Mouse (Mus musculus) forebrain, embryonic 15.5 days (tissue): ENCODE results near the gene 2410004P03Rik. TPM values are rescaled to one million over a fixed set of nuclear protein-coding genes. Genes with fewer than 3 reads are reported as not detected.

Experiments used
- ATAC-seq: fragments of 200-750 bp; cut with Nextera tagmentation; replicated peaks from 2 replicates; pipeline ENCODE4 v1.8.0; 2017; ENCODE audit warnings: mild to moderate bottlenecking, moderate TSS enrichment, moderate library complexity
- H3K27ac ChIP-seq: fragments of 300-500 bp; sonication (generic); replicated peaks from 2 replicates; pipeline ENCODE4 v1.5.1; 2015; ENCODE audit warnings: mild to moderate bottlenecking, inconsistent platforms
- H3K27me3 ChIP-seq: fragments of 300-500 bp; sonication (generic); 2 replicates; pipeline ENCODE4 v1.6.1; 2015; ENCODE audit warnings: inconsistent platforms
- H3K36me3 ChIP-seq: fragments of 300-500 bp; sonication (generic); 2 replicates; pipeline ENCODE4 v1.6.1; 2015; ENCODE audit warnings: mild to moderate bottlenecking, inconsistent platforms
- H3K4me1 ChIP-seq: fragments of 300-500 bp; sonication (generic); 2 replicates; pipeline ENCODE4 v1.6.1; 2015; ENCODE audit warnings: inconsistent platforms
- H3K4me2 ChIP-seq: fragments of 300-500 bp; sonication (generic); replicated peaks from 2 replicates; pipeline ENCODE4 v1.6.1; 2015; ENCODE audit warnings: mild to moderate bottlenecking, inconsistent platforms
- H3K4me3 ChIP-seq: fragments of 300-500 bp; sonication (generic); 2 replicates; pipeline ENCODE4 v1.5.1; 2015; ENCODE audit warnings: mild to moderate bottlenecking, inconsistent platforms
- H3K9ac ChIP-seq: fragments of 300-500 bp; sonication (generic); replicated peaks from 2 replicates; pipeline ENCODE4 v1.6.1; 2015; ENCODE audit warnings: mild to moderate bottlenecking, inconsistent platforms
- H3K9me3 ChIP-seq: fragments of 300-500 bp; sonication (generic); 2 replicates; pipeline ENCODE4 v1.6.1; 2016; ENCODE audit warnings: inconsistent platforms
- WGBS: fragments of 180-500 bp; shearing (Covaris S2); methylation state at CpG from one replicate; pipeline ENCODE4 v1.1.7; 2015; ENCODE audit warnings: mixed read lengths; 5-methylcytosine and 5-hydroxymethylcytosine counted together
- polyA plus RNA-seq: library from polyadenylated mRNA; unstranded; fragments of >200 nt; fragmentation: Nextera tagmentation; extraction: Ambion mirVana; gene quantifications from 2 replicates; pipeline ENCODE4 v1.2.1, GENCODE M21; 2015

Gene 2410004P03Rik
- 2.4 and 4.8 TPM in 2 replicates for polyA plus RNA-seq

DNA sequence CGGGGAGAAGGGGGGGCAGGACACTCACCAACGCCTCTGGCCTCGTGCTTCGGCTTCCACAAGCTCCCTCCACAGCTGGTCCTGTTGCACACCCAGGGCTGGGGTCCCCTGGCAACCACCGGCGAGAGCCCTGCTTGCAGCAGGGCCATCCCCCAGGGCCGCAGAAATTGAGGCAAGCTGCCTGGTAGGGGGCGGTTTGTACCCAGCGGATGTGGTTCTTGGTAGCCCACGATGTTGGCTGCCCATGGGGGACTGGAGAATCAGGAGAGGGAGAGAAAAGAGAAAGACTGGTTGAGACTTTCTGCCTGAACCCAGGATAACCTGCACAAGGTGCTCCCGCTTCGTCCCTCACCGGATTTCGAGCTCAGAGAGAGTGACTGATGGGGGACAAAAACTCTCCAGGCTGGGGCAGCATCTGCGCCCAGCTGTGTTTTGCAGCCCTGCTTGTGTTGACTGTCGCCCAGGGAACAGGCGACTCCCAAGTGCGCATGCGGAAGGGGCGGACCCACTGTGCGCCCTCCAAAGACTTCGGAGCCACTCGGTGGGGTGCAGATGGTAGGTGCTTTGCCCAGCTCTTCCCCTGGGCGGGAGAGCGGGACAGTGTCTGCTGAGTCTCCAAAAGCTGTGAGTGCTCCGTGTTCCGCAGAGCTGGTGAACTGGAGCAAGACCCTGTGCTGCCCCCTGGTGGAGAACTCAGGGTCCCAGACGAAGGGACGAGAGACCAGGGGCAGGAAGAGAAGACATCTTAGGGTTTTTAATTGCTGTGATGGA is at the start of gene 2410004P03Rik:
Gene 2410004P03Rik (minus strand): TSS at position 628 of the 771 bp plus-strand sequence.
- Histone ChIP-seq H3K27me3 (no peaks in the 10 kb centered on the region), H3K4me1 (peaks cover 6% of the 10 kb centered on the region; the same call in 1 of the 2 replicates), H3K27ac (no peak within 1 kb of the TSS), H3K36me3 (no peaks in the 10 kb centered on the region), H3K9ac (0 out of 2 replicates have a peak within 1 kb of the TSS, but pooled peaks have one; percentile 30), H3K4me3 (peak within 1 kb of the TSS; percentile 38), H3K4me2 (peak within 1 kb of the TSS; percentile 47), H3K9me3 (no peaks in the 10 kb centered on the region)
- peak; percentile 71 for ATAC-seq
- 6% methylated on average over 29 of the region's 29 CpGs for WGBS

DNA sequence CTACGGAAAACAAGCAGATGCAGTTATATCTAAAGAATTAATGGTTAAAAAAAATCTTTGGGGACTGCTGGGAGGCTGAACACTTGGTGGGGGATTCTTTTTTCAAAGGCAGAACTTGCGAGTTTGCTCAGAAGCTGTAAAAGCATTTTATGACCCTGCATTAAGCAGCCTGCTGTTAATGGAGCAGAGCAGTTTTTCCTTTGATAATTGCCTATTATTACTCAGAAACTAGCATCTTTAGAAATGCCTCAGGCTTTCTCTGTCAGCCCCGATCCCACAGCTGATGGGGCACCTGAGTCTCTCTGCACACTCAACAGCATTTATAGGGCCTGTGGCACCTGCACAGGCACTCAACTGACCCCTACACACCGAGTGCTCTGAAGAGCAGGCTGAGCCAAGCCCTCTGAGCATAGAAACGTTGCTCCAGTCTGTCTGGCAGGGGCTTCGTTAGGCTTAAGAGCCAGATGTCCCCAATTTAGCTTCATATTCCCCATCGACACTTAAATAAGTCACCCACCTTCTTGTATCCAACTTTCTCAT is 49.7 kb upstream of the 2410004P03Rik start:
- H3K4me3 ChIP-seq = no peak overlapping the region
- no peaks in the 10 kb centered on the region for H3K9me3 ChIP-seq
- ATAC-seq = no peak
- 22% methylated on average over 7 of the region's 7 CpGs for WGBS
- H3K27me3 ChIP-seq = no peaks in the 10 kb centered on the region
- H3K27ac ChIP-seq = peak overlapping the region; percentile 56
- H3K9ac ChIP-seq = no peak overlapping the region
- H3K4me1 ChIP-seq = peaks cover 24% of the 10 kb centered on the region
- H3K4me2 ChIP-seq = no peak overlapping the region
- no peaks in the 10 kb centered on the region for H3K36me3 ChIP-seq

- H3K27me3 ChIP-seq = no peaks in the 10 kb centered on the region
- no peak overlapping the region for H3K4me2 ChIP-seq
- peaks cover 21% of the 10 kb centered on the region for H3K4me1 ChIP-seq
- H3K9me3 ChIP-seq = no peaks in the 10 kb centered on the region
- H3K36me3 ChIP-seq = no peaks in the 10 kb centered on the region
- ATAC-seq = no peak
- WGBS = 85% methylated on average over 10 of the region's 10 CpGs
- no peak overlapping the region for H3K4me3 ChIP-seq
- no peak overlapping the region for H3K27ac ChIP-seq
- no peak overlapping the region for H3K9ac ChIP-seq
Observed at GRCm38 (mm10) chr12:17058490-17058889, 47.0 kb upstream of the 2410004P03Rik start.

GRCm38 (mm10) chr12:17057110-17057509 is 45.6 kb upstream of the 2410004P03Rik start:
- H3K4me3 ChIP-seq = no peak overlapping the region
- H3K4me1 ChIP-seq = peaks cover 18% of the 10 kb centered on the region
- H3K9me3 ChIP-seq = no peaks in the 10 kb centered on the region
- 56% methylated on average over 8 of the region's 8 CpGs for WGBS
- H3K36me3 ChIP-seq = no peaks in the 10 kb centered on the region
- no peak overlapping the region for H3K27ac ChIP-seq
- ATAC-seq = no peak
- H3K4me2 ChIP-seq = no peak overlapping the region
- no peak overlapping the region for H3K9ac ChIP-seq
- no peaks in the 10 kb centered on the region for H3K27me3 ChIP-seq

DNA sequence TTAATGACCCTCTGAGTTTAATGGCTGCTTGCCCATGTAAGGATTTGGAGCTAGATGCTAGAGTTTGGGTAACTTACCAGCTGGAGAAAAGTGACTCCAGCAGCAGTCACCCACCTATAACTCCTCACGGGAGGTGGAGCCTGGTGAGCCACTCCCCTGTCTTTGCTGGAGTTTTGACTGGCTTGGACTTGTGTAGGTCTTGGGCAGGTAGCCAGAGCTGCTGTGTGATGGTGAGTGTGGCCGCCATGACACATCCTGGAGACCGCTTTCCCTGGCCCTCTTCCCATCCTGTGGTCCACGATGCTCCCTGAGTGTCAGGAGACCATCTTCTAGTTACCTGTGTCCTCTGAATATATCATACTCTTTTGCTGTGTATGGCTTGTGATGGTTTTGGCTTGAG is 44.2 kb upstream of the 2410004P03Rik start:
- H3K4me1 ChIP-seq = peaks cover 9% of the 10 kb centered on the region
- no peak overlapping the region for H3K4me3 ChIP-seq
- H3K9me3 ChIP-seq = no peaks in the 10 kb centered on the region

DNA sequence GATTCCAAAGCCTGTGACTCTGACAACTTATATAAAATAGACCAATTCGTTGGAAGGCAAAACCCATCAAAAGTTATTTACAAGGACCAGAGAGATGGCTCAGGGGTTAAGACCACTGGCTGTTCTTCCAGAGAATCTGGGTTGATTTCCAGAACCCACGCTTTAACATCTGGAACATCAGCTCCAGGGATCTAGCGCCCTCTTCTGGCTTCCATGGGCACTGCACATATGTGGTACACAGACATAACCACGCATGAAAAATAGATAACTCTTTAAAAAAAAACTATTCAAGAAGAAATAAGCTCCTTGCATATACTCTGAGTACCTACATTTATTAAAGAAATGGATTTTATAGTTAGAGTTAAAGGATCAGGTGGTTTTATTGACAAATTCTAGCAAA is 43.2 kb upstream of the 2410004P03Rik start:
- WGBS = 60% methylated on average over 4 of the region's 4 CpGs
- H3K4me1 ChIP-seq = 0 out of 2 replicates have a peak, but pooled peaks cover 5% of the 10 kb centered on the region
- H3K4me2 ChIP-seq = no peak overlapping the region
- no peak overlapping the region for H3K27ac ChIP-seq
- no peaks in the 10 kb centered on the region for H3K36me3 ChIP-seq
- no peaks in the 10 kb centered on the region for H3K27me3 ChIP-seq
- H3K9ac ChIP-seq = no peak overlapping the region
- H3K4me3 ChIP-seq = no peak overlapping the region
- no peaks in the 10 kb centered on the region for H3K9me3 ChIP-seq
- ATAC-seq = no peak

More for the DNA sequence above, 44.2 kb upstream of the 2410004P03Rik start:
- no peaks in the 10 kb centered on the region for H3K36me3 ChIP-seq
- WGBS = 92% methylated on average over 4 of the region's 4 CpGs
- H3K4me2 ChIP-seq = no peak overlapping the region
- H3K9ac ChIP-seq = no peak overlapping the region
- ATAC-seq = no peak
- H3K27ac ChIP-seq = no peak overlapping the region
- no peaks in the 10 kb centered on the region for H3K27me3 ChIP-seq

GRCm38 (mm10) chr12:17052673-17053072 is 41.1 kb upstream of the 2410004P03Rik start:
- Histone ChIP-seq H3K27me3 (no peaks in the 10 kb centered on the region), H3K4me1 (0 out of 2 replicates have a peak, but pooled peaks cover 9% of the 10 kb centered on the region), H3K4me2 (no peak overlapping the region), H3K27ac (no peak overlapping the region), H3K36me3 (no peaks in the 10 kb centered on the region), H3K4me3 (no peak overlapping the region), H3K9me3 (no peaks in the 10 kb centered on the region), H3K9ac (no peak overlapping the region)
- 85% methylated on average over 2 of the region's 2 CpGs for WGBS
- ATAC-seq = no peak

GRCm38 (mm10) chr12:17051057-17051456 is 39.5 kb upstream of the 2410004P03Rik start:
- Histone ChIP-seq H3K4me2 (no peak overlapping the region), H3K9me3 (no peaks in the 10 kb centered on the region), H3K36me3 (no peaks in the 10 kb centered on the region), H3K4me1 (0 out of 2 replicates have a peak, but pooled peaks cover 9% of the 10 kb centered on the region), H3K4me3 (no peak overlapping the region), H3K9ac (no peak overlapping the region), H3K27me3 (no peaks in the 10 kb centered on the region), H3K27ac (no peak overlapping the region)
- WGBS = 25% methylated on average over 4 of the region's 4 CpGs
- peak; percentile 72; the same call in 1 of the 2 replicates for ATAC-seq

DNA sequence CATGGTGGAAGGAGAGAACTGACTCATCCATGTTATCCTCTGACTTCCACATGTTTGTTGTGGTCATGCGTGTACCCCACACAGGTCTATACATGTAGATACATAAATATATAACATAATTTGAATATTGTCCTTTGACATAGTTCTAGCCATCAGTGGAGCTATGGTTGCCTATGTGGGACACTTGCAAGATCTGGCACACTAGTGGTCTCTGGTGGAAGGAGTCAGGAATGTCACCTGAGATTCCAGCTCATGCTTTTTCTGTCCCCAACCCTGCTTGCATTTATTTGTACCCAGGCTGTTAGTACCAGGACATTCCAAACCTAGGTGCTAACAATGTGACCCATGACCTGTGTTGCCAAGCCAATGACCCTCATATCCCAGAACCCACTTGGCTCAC is 38.3 kb upstream of the 2410004P03Rik start:
- Histone ChIP-seq H3K4me2 (no peak overlapping the region), H3K36me3 (no peaks in the 10 kb centered on the region), H3K27me3 (no peaks in the 10 kb centered on the region), H3K4me1 (0 out of 2 replicates have a peak, but pooled peaks cover 9% of the 10 kb centered on the region), H3K27ac (no peak overlapping the region), H3K9me3 (no peaks in the 10 kb centered on the region), H3K4me3 (no peak overlapping the region), H3K9ac (no peak overlapping the region)
- ATAC-seq = no peak
- WGBS = 93% methylated on average over 1 of the region's 1 CpGs

- Histone ChIP-seq H3K4me3 (no peak overlapping the region), H3K36me3 (no peaks in the 10 kb centered on the region), H3K4me2 (no peak overlapping the region), H3K4me1 (0 out of 2 replicates have a peak, but pooled peaks cover 9% of the 10 kb centered on the region), H3K27ac (no peak overlapping the region), H3K9ac (no peak overlapping the region), H3K9me3 (no peaks in the 10 kb centered on the region), H3K27me3 (no peaks in the 10 kb centered on the region)
- ATAC-seq = peak; percentile 62; the same call in 1 of the 2 replicates
- 50% methylated on average over 7 of the region's 7 CpGs for WGBS
Observed at GRCm38 (mm10) chr12:17048979-17049612, 37.6 kb upstream of the 2410004P03Rik start.

DNA sequence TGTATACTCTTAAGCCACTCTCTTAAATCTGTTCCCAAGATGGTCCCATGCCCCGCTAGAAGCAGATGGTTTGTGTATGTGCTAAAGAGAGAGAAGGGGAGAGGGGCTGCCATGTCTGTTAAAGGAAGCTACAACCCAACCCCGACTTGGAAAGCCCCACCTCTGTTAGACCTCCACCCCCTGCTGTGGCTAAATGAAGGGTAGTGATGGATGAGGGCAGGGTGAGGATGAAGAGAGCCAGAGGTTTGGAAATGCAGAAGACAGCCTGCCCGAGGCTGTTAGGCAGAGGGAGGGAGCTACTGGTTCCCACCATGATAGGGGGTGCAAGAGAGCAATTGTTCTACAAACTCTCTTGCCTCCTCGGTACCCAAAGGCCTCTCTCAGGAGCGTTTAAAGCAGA is 31.8 kb upstream of the 2410004P03Rik start:
- 65% methylated on average over 5 of the region's 5 CpGs for WGBS
- Histone ChIP-seq H3K9me3 (no peaks in the 10 kb centered on the region), H3K9ac (no peak overlapping the region), H3K4me1 (no peaks in the 10 kb centered on the region), H3K36me3 (no peaks in the 10 kb centered on the region), H3K27me3 (no peaks in the 10 kb centered on the region), H3K4me2 (no peak overlapping the region), H3K27ac (no peak overlapping the region), H3K4me3 (no peak overlapping the region)
- no peak for ATAC-seq

DNA sequence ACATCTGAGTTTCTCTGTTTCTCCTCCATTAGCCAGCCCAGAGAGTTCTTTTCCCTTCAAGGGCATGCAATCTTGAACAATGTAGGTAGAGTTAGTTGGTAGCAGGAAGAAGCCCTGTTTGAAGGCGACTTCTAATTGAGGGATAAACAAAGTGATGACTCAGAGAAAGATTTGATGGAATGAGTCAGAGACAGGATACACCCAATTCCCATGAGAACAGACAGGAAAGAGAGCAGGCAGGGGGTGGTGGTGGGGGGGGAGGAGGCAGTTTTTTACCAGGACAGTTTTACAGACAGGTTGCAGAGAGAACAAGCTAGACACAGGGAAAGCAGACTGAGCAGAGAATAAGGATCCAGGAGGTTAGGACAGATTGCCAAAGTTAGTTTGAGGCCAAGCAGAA is 29.0 kb upstream of the 2410004P03Rik start:
- Histone ChIP-seq H3K4me2 (no peak overlapping the region), H3K4me1 (peaks cover 6% of the 10 kb centered on the region; the same call in 1 of the 2 replicates), H3K9ac (no peak overlapping the region), H3K27ac (no peak overlapping the region), H3K27me3 (no peaks in the 10 kb centered on the region), H3K4me3 (no peak overlapping the region), H3K36me3 (no peaks in the 10 kb centered on the region), H3K9me3 (no peaks in the 10 kb centered on the region)
- 82% methylated on average over 1 of the region's 1 CpGs for WGBS
- no peak for ATAC-seq
